Mouse (Mus musculus): ENCODE data around the gene Ptrh2. TPM values are rescaled to one million over a fixed set of nuclear protein-coding genes. Genes with fewer than 3 reads are reported as not detected.

The Ptrh2 gene
- 1 to 10 TPM; 8.5 to 9.0 TPM for polyA plus RNA-seq (2017; shearing (Covaris generic))

GRCm38 (mm10) chr11:86683395-86684125 lies at the start of gene Ptrh2, which contains the start of gene Vmp1:
Gene Ptrh2, plus strand, starts transcription at chr11:86683985.
Gene Vmp1, minus strand, starts transcription at chr11:86683836.

Other genes with a start within 250 kb of the Ptrh2 start
- 10 to 100 TPM; 47.6 to 57.9 TPM for gene Rnft1, start 199.3 kb upstream of the Ptrh2 start, polyA plus RNA-seq (2017; shearing (Covaris generic))
- gene Rps6kb1, start 139.2 kb upstream of the Ptrh2 start, polyA plus RNA-seq (2017; shearing (Covaris generic)), result 10 to 100 TPM; 43.0 to 56.0 TPM
- gene Tubd1, start 139.0 kb upstream of the Ptrh2 start, polyA plus RNA-seq (2017; shearing (Covaris generic)), result 1 to 10 TPM; 8.1 to 9.2 TPM
- gene Vmp1, start 149 bp upstream of the Ptrh2 start, polyA plus RNA-seq (2017; shearing (Covaris generic)), result 100 to 1,000 TPM; 184 to 281 TPM
- gene Cltc, start 73.6 kb downstream of the Ptrh2 start, polyA plus RNA-seq (2017; shearing (Covaris generic)), result 100 to 1,000 TPM in 1 of 2 experiments, 10 to 100 TPM in 1; 98.2 to 138 TPM
- gene Dhx40, start 123.8 kb downstream of the Ptrh2 start, polyA plus RNA-seq (2017; shearing (Covaris generic)), result 10 to 100 TPM; 34.5 to 34.8 TPM

Data from activated CD4-positive, CD25-positive, alpha-beta regulatory T cell (primary cell).